ENCODE assay signal across 12 mouse cellular contexts in the genomic region with DNA sequence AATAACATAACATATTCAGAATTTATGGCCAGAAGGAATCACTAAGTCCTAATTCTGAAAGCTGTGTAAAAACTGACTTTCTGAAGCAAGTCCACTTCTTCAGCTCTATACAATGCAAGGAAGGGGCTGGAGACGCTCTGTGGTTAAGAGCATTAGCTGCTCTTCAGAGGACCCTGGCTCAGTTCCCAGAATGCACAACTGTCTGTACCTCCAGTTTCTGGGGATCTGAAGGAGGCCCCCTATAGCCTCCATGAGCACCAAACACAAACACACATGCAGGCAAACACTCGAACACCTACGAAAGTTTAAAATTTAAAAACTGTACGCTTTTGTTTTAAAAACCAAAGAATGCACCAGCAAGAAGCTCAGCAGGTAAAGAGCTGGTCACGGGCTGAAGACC. TPM values are rescaled to one million over a fixed set of nuclear protein-coding genes. Genes with fewer than 3 reads are reported as not detected.
DNase-seq lines count a peak whose midpoint lies in the region; ATAC-seq and TF ChIP-seq lines count a peak whose summit lies in the region.
"Had no signal": no experiment of that assay in that cellular context is flagged by ENCODE, and none has a peak within 500 bp of the region (broad histone marks: within the 10 kb centered on the region; RNA-seq: fewer than 3 reads in every experiment).

No protein-coding gene starts in this region.

- TF ChIP-seq EP300 in liver, embryonic 14.5 days (IDR thresholded peaks at IDR 0.05; ENCODE audit: low read depth): no peak

- no peak overlapping the region for H3K9ac ChIP-seq in forebrain, embryonic 13.5 days
- H3K9ac ChIP-seq in kidney, embryonic 16.5 days (replicated peaks; ENCODE audit: low read length): no peak overlapping the region
- H3K9ac ChIP-seq in liver, embryonic 14.5 days (replicated peaks): 0 out of 2 replicates have a peak overlapping the region, but pooled peaks have one; percentile 29
- H3K9ac ChIP-seq: embryonic facial prominence, embryonic 13.5 days; stomach, embryonic 15.5 days had no signal

- H3K27me3 ChIP-seq in forebrain, embryonic 13.5 days: no peaks in the 10 kb centered on the region
- no peaks in the 10 kb centered on the region for H3K27me3 ChIP-seq in forebrain, embryonic 10.5 days (ENCODE audit: poor library complexity, severe bottlenecking)
- H3K27me3 ChIP-seq in kidney, embryonic 16.5 days (ENCODE audit: insufficient read depth, low read length): no peaks in the 10 kb centered on the region
- H3K27me3 ChIP-seq in liver, embryonic 14.5 days (ENCODE audit: control insufficient read depth, insufficient read depth, low read length): no peaks in the 10 kb centered on the region
- H3K27me3 ChIP-seq: embryonic facial prominence, embryonic 13.5 days; stomach, embryonic 15.5 days had no signal

- no peak for DNase-seq in forebrain, embryonic 10.5 days (ENCODE audit: extremely low spot score, low spot score)
- DNase-seq in kidney, adult 11 months: no peak
- DNase-seq in NIH3T3 (ENCODE audit: low read depth): peak; percentile 20
- DNase-seq in liver, embryonic 14.5 days (ENCODE audit: low read depth in 3 of 3, low spot score in 3 of 3): no peak
- DNase-seq in gastrocnemius, postnatal 36 days: no peak
- DNase-seq: cerebellum, adult 11 months had no signal

- 59% methylated on average over 5 of the region's 5 CpGs for WGBS in forebrain, embryonic 13.5 days
- WGBS in forebrain, embryonic 10.5 days: 87% methylated on average over 5 of the region's 5 CpGs
- 55% methylated on average over 5 of the region's 5 CpGs for WGBS in kidney, embryonic 16.5 days
- WGBS in liver, embryonic 14.5 days (ENCODE audit: insufficient replicate concordance): 37% methylated on average over 5 of the region's 5 CpGs

- no peak overlapping the region for H3K4me3 ChIP-seq in forebrain, embryonic 13.5 days
- no peak overlapping the region for H3K4me3 ChIP-seq in forebrain, embryonic 10.5 days
- H3K4me3 ChIP-seq in kidney, embryonic 16.5 days (ENCODE audit: low read length): no peak overlapping the region
- H3K4me3 ChIP-seq in liver, embryonic 14.5 days (ENCODE audit: insufficient read depth in 1 of 2, low read depth in 2 of 2, low read length in 2 of 2): no peak overlapping the region
- H3K4me3 ChIP-seq: embryonic facial prominence, embryonic 13.5 days; stomach, embryonic 15.5 days had no signal

- no peak for TF ChIP-seq CTCF in liver, embryonic 14.5 days (IDR thresholded peaks at IDR 0.05; ENCODE audit: low read depth)

- H3K36me3 ChIP-seq in forebrain, embryonic 13.5 days (ENCODE audit: poor library complexity, severe bottlenecking): peaks cover 26% of the 10 kb centered on the region
- peaks cover 51% of the 10 kb centered on the region for H3K36me3 ChIP-seq in forebrain, embryonic 10.5 days (replicated peaks)
- H3K36me3 ChIP-seq in kidney, embryonic 16.5 days (ENCODE audit: insufficient read depth, low read length): peaks cover 10% of the 10 kb centered on the region
- peaks cover 29% of the 10 kb centered on the region for H3K36me3 ChIP-seq in liver, embryonic 14.5 days (replicated peaks; ENCODE audit: control insufficient read depth, insufficient read depth, low read depth)
- H3K36me3 ChIP-seq: stomach, embryonic 15.5 days had no signal

- no peak for ATAC-seq in forebrain, embryonic 13.5 days
- no peak for ATAC-seq in kidney, embryonic 16.5 days (ENCODE audit: low FRiP score, low TSS enrichment)
- no peak for ATAC-seq in liver, embryonic 14.5 days (ENCODE audit: insufficient read depth)
- no peak for ATAC-seq in activated CD4-positive, CD25-positive, alpha-beta regulatory T cell, adult 4 months
- ATAC-seq: midbrain, embryonic 16.5 days had no signal

- H3K9me3 ChIP-seq in forebrain, embryonic 13.5 days (replicated peaks): no peaks in the 10 kb centered on the region
- H3K9me3 ChIP-seq in forebrain, embryonic 10.5 days: no peaks in the 10 kb centered on the region
- H3K9me3 ChIP-seq in kidney, embryonic 16.5 days (ENCODE audit: low read length): no peaks in the 10 kb centered on the region
- no peaks in the 10 kb centered on the region for H3K9me3 ChIP-seq in liver, embryonic 14.5 days (ENCODE audit: control insufficient read depth, low read length)
- H3K9me3 ChIP-seq: embryonic facial prominence, embryonic 13.5 days; stomach, embryonic 15.5 days had no signal

- intact Hi-C loops in gastrocnemius, postnatal 36 days (cut with DNase I): no loop called here

- H3K27ac ChIP-seq in forebrain, embryonic 13.5 days: 0 out of 2 replicates have a peak overlapping the region, but pooled peaks have one; percentile 20
- no peak overlapping the region for H3K27ac ChIP-seq in forebrain, embryonic 10.5 days
- H3K27ac ChIP-seq in kidney, embryonic 16.5 days (ENCODE audit: low read length): peak overlapping the region; percentile 89
- H3K27ac ChIP-seq in liver, embryonic 14.5 days: peak overlapping the region; percentile 21; the same call in 1 of the 2 replicates

- no peak overlapping the region for H3K4me2 ChIP-seq in forebrain, embryonic 13.5 days
- H3K4me2 ChIP-seq in kidney, embryonic 16.5 days (replicated peaks; ENCODE audit: low read depth, low read length): no peak overlapping the region
- H3K4me2 ChIP-seq in liver, embryonic 14.5 days (ENCODE audit: low read depth): peak overlapping the region; percentile 23; the same call in 1 of the 2 replicates
- H3K4me2 ChIP-seq: embryonic facial prominence, embryonic 13.5 days; stomach, embryonic 15.5 days had no signal

- peaks cover 25% of the 10 kb centered on the region for H3K4me1 ChIP-seq in forebrain, embryonic 13.5 days
- H3K4me1 ChIP-seq in forebrain, embryonic 10.5 days: peaks cover 37% of the 10 kb centered on the region
- H3K4me1 ChIP-seq in kidney, embryonic 16.5 days (ENCODE audit: insufficient read depth, low read length): peaks cover 58% of the 10 kb centered on the region
- H3K4me1 ChIP-seq in liver, embryonic 14.5 days (replicated peaks; ENCODE audit: control insufficient read depth in 2 of 2, insufficient read depth in 2 of 2, low read length in 1 of 2): peaks cover 50 to 71% of the 10 kb centered on the region in 2 experiments

RNA-seq across cellular contexts. Expression of gene Clic4, which starts 31.5 kb away (rescaled TPM):
- 146 and 153 TPM in 2 replicates for polyA plus RNA-seq in forebrain, embryonic 13.5 days (2015; fragmentation: Nextera tagmentation; extraction: Ambion mirVana)
- 210 and 227 TPM in 2 replicates for polyA plus RNA-seq in forebrain, embryonic 10.5 days (2016; fragmentation: Nextera tagmentation; extraction: Ambion mirVana)
- polyA plus RNA-seq in kidney, embryonic 16.5 days (2015; fragmentation: Nextera tagmentation; extraction: Ambion mirVana): 209 and 228 TPM in 2 replicates
- 29.7 and 40.8 TPM in 2 replicates for polyA plus RNA-seq in liver, embryonic 14.5 days (2012; rRNA removed)
- polyA plus RNA-seq in liver, embryonic 14.5 days (2014; fragmentation: Nextera tagmentation; extraction: Ambion mirVana): 65.8 and 76.5 TPM in 2 replicates
- total RNA-seq in gastrocnemius, postnatal 36 days (2021): 10 to 100 TPM; 22.4 to 24.3 TPM
- polyA plus RNA-seq in activated CD4-positive, CD25-positive, alpha-beta regulatory T cell, adult 4 months (2017; shearing (Covaris generic)): 1 to 10 TPM; 4.5 to 8.8 TPM
